Mouse (Mus musculus): ENCODE data around the gene Vps25.

GRCm38 (mm10) chr11:101276319-101277070 is 23.0 kb downstream of the Vps25 start:
- no peak for TF ChIP-seq CTCF (IDR thresholded peaks at IDR 0.05; ENCODE audit: low read depth, low read length)
- no peak for TF ChIP-seq POLR2A (IDR thresholded peaks at IDR 0.05; ENCODE audit: borderline replicate concordance, low read depth, low read length)

Data from bone marrow macrophage, adult 2 months (primary cell).